Mouse (Mus musculus) heart, postnatal 0 days (tissue): ENCODE measurements around the gene Rnf181. TPM values are rescaled to one million over a fixed set of nuclear protein-coding genes. Genes with fewer than 3 reads are reported as not detected.

ENCODE experiments used
- ATAC-seq: fragments of 200-750 bp; cut with Nextera tagmentation; 2 replicates; pipeline ENCODE4 v1.8.0; 2017; ENCODE audit warnings: low read depth, moderate number of reproducible peaks, moderate library complexity; ENCODE audit not compliant: insufficient read depth
- DNase-seq: peaks from one replicate; pipeline ENCODE4 v3.0.0-alpha.2; 2016; ENCODE audit warnings: low spot score
- H3K27ac ChIP-seq: fragments of 300-500 bp; sonication (generic); 2 replicates; pipeline ENCODE4 v1.5.1; 2014; ENCODE audit warnings: low read depth, mild to moderate bottlenecking
- H3K27me3 ChIP-seq: fragments of 300-500 bp; sonication (generic); 2 replicates; pipeline ENCODE4 v1.6.1; 2014; ENCODE audit warnings: low read length, mixed read lengths; ENCODE audit not compliant: control insufficient read depth, insufficient read depth
- H3K36me3 ChIP-seq: fragments of 300-500 bp; sonication (generic); replicated peaks from 2 replicates; pipeline ENCODE4 v1.6.1; 2014; ENCODE audit warnings: low read length, mixed read lengths; ENCODE audit not compliant: control insufficient read depth, insufficient read depth
- H3K4me1 ChIP-seq: fragments of 300-500 bp; sonication (generic); 2 replicates; pipeline ENCODE4 v1.6.1; 2014; ENCODE audit warnings: antibody characterized with exemption; ENCODE audit not compliant: control insufficient read depth, insufficient read depth
- H3K4me2 ChIP-seq: fragments of 300-500 bp; sonication (generic); 2 replicates; pipeline ENCODE4 v1.6.1; 2014; ENCODE audit warnings: low read depth, mild to moderate bottlenecking, low read length, moderate library complexity
- H3K4me3 ChIP-seq: fragments of 300-500 bp; sonication (generic); 2 replicates; pipeline ENCODE4 v1.5.1; 2014; ENCODE audit warnings: low read depth, low read length
- H3K9ac ChIP-seq: fragments of 300-500 bp; sonication (generic); replicated peaks from 2 replicates; pipeline ENCODE4 v1.6.1; 2014; ENCODE audit warnings: low read depth, low read length, mixed read lengths
- H3K9me3 ChIP-seq: fragments of 300-500 bp; sonication (generic); replicated peaks from 2 replicates; pipeline ENCODE4 v1.6.1; 2016; ENCODE audit warnings: low read length; ENCODE audit not compliant: control insufficient read depth
- CTCF ChIP-seq: IDR thresholded peaks from 2 replicates; pipeline ENCODE4 v1.5.1; 2016; ENCODE audit warnings: antibody characterized with exemption, control low read depth, low read depth
- EP300 ChIP-seq: IDR thresholded peaks from 2 replicates; pipeline ENCODE4 v1.6.1; 2016; ENCODE audit warnings: antibody characterized with exemption, low read depth
- WGBS: fragments of 180-500 bp; shearing (Covaris S2); extraction: QIAGEN DNeasy Blood & Tissue Kit; methylation state at CpG from one replicate; pipeline ENCODE4 v1.1.7; 2014; 5-methylcytosine and 5-hydroxymethylcytosine counted together
- polyA plus RNA-seq: library from polyadenylated mRNA; unstranded; fragments of >200 nt; fragmentation: Nextera tagmentation; extraction: Ambion mirVana; gene quantifications from 2 replicates; pipeline ENCODE4 v1.2.1, GENCODE M21; 2015
- total RNA-seq: library from RNA; depleted of rRNA; stranded (reverse); fragments of >200 nt; gene quantifications from 2 replicates; pipeline ENCODE4 v1.2.3, GENCODE M21; 2014; ENCODE audit warnings: low replicate concordance

The Rnf181 gene
- total and polyA plus RNA-seq, 2 experiments from 2014 or later, result 53.5 to 74.9 TPM

DNA sequence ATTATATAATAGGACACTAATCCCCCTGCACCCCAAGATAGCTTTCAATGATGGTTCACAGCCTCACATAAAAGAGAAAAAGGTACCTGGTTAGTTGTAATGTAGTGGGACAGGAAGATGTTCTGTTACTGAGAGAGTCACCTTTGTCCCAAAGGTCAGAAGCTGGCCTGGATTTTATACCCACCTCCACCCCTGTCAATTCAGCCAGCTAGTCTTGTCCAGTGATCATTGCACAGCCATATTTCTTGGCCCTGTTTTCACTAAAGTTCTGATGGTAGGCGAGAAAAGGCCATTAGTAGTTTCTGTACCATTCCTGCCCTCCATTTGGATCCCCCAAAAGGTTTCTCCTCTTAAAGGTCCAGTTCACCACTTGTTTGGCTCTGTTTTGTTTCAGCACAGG is 12.7 kb downstream of the Rnf181 start:
- Histone ChIP-seq H3K9ac (no peak overlapping the region), H3K36me3 (peaks cover 29% of the 10 kb centered on the region), H3K4me3 (no peak overlapping the region), H3K4me2 (no peak overlapping the region), H3K9me3 (no peaks in the 10 kb centered on the region), H3K27ac (no peak overlapping the region), H3K4me1 (peaks cover 21% of the 10 kb centered on the region), H3K27me3 (no peaks in the 10 kb centered on the region)
- TF ChIP-seq CTCF, result no peak
- TF ChIP-seq EP300, result no peak
- WGBS, result 77% methylated on average over 1 of the region's 1 CpGs
- DNase-seq, result no peak
- no peak for ATAC-seq

GRCm38 (mm10) chr6:72352636-72353405 is 13.9 kb downstream of the Rnf181 start:
- no peak overlapping the region for H3K9ac ChIP-seq
- H3K4me1 ChIP-seq, result peaks cover 29% of the 10 kb centered on the region
- H3K4me3 ChIP-seq, result no peak overlapping the region
- DNase-seq, result no peak
- H3K4me2 ChIP-seq, result no peak overlapping the region
- ATAC-seq, result no peak
- peaks cover 26% of the 10 kb centered on the region for H3K36me3 ChIP-seq
- H3K27ac ChIP-seq, result peak overlapping the region; percentile 46; the same call in 1 of the 2 replicates
- H3K27me3 ChIP-seq, result no peaks in the 10 kb centered on the region
- TF ChIP-seq EP300 (no peak), CTCF (no peak)
- WGBS, result 42% methylated on average over 5 of the region's 5 CpGs
- H3K9me3 ChIP-seq, result no peaks in the 10 kb centered on the region

- 90% methylated on average over 2 of the region's 2 CpGs for WGBS
- no peak for ATAC-seq
- Histone ChIP-seq H3K27ac (no peak overlapping the region), H3K27me3 (peaks cover 3% of the 10 kb centered on the region; the same call in 1 of the 2 replicates), H3K36me3 (peaks cover 26% of the 10 kb centered on the region), H3K9me3 (no peaks in the 10 kb centered on the region), H3K4me1 (peaks cover 37% of the 10 kb centered on the region), H3K4me2 (no peak overlapping the region), H3K9ac (no peak overlapping the region), H3K4me3 (no peak overlapping the region)
- TF ChIP-seq EP300 (no peak), CTCF (no peak)
- no peak for DNase-seq
Measured at GRCm38 (mm10) chr6:72350214-72350613, 16.5 kb downstream of the Rnf181 start.

GRCm38 (mm10) chr6:72348411-72348810 is 18.3 kb downstream of the Rnf181 start:
- Histone ChIP-seq H3K27ac (no peak overlapping the region), H3K9ac (peak overlapping the region; percentile 91; the same call in 1 of the 2 replicates), H3K4me2 (peak overlapping the region; percentile 94; the same call in 1 of the 2 replicates), H3K9me3 (no peaks in the 10 kb centered on the region), H3K4me1 (peaks cover 45% of the 10 kb centered on the region), H3K4me3 (peak overlapping the region; percentile 90; the same call in 1 of the 2 replicates), H3K27me3 (peaks cover 3% of the 10 kb centered on the region; the same call in 1 of the 2 replicates), H3K36me3 (peaks cover 26% of the 10 kb centered on the region)
- TF ChIP-seq CTCF (no peak), EP300 (no peak)
- no peak for DNase-seq
- 63% methylated on average over 10 of the region's 10 CpGs for WGBS
- no peak for ATAC-seq

GRCm38 (mm10) chr6:72347166-72347941 is 19.4 kb downstream of the Rnf181 start, which contains the start of gene 0610030E20Rik:
Gene 0610030E20Rik (plus strand): TSS chr6:72347317.
- DNase-seq (no peak), ATAC-seq (peak; percentile 67)
- Histone ChIP-seq H3K4me2 (peak within 1 kb of the TSS; percentile 94), H3K4me1 (peaks cover 36% of the 10 kb centered on the region), H3K9me3 (no peaks in the 10 kb centered on the region), H3K9ac (peak within 1 kb of the TSS; percentile 91), H3K36me3 (peaks cover 26% of the 10 kb centered on the region), H3K27ac (peak within 1 kb of the TSS; percentile 92), H3K4me3 (peak within 1 kb of the TSS; percentile 90), H3K27me3 (peaks cover 3% of the 10 kb centered on the region; the same call in 1 of the 2 replicates)
- TF ChIP-seq CTCF, result peak; percentile 21
- TF ChIP-seq EP300, result no peak
- under 1% methylated on average over 63 of the region's 72 CpGs for WGBS
